Mouse (Mus musculus): ENCODE data around the gene Tomm6. TPM values are rescaled to one million over a fixed set of nuclear protein-coding genes. Genes with fewer than 3 reads are reported as not detected.

Tomm6 gene
- polyA plus RNA-seq (2012; fragmentation: generic; extraction: Trizol), result 100 to 1,000 TPM; 293 to 619 TPM

GRCm38 (mm10) chr17:47688344-47688607 lies at the start of gene Tomm6:
Tomm6 (minus strand) TSS chr17:47688386.

GRCm38 (mm10) chr17:47736856-47737255 lies 48.7 kb upstream of the Tomm6 start, which contains the start of gene Tfeb:
Tfeb (plus strand) TSS chr17:47737030.

GRCm38 (mm10) chr17:47726566-47726965 lies 38.4 kb upstream of the Tomm6 start, which contains the start of gene Pgc:
Pgc (plus strand) TSS chr17:47726842.

GRCm38 (mm10) chr17:47694503-47695336 lies 6.5 kb upstream of the Tomm6 start, which contains the start of gene Prickle4:
Prickle4 (minus strand) TSS chr17:47694736.

GRCm38 (mm10) chr17:47694442-47694502 lies 6.1 kb upstream of the Tomm6 start, which contains the start of gene Gm21981:
Gm21981 (minus strand) TSS chr17:47694455.

GRCm38 (mm10) chr17:47688608-47689575 lies 706 bp upstream of the Tomm6 start, which contains the start of gene Frs3:
Frs3 (plus strand) TSS chr17:47689030.

Other genes starting within 250 kb of the Tomm6 start
- gene Taf8, start 186.1 kb downstream of the Tomm6 start, polyA plus RNA-seq (2012; fragmentation: generic; extraction: Trizol), result 10 to 100 TPM in 1 of 2 experiments, 1 to 10 TPM in 1; 6.7 to 23.2 TPM
- 100 to 1,000 TPM; 135 to 156 TPM for gene Ccnd3, start 183.3 kb downstream of the Tomm6 start, polyA plus RNA-seq (2012; fragmentation: generic; extraction: Trizol)
- gene Bysl, start 76.9 kb downstream of the Tomm6 start, polyA plus RNA-seq (2012; fragmentation: generic; extraction: Trizol), result 10 to 100 TPM; 11.7 to 39.0 TPM
- 10 to 100 TPM in 1 of 2 experiments, 1 to 10 TPM in 1; 9.5 to 35.1 TPM for gene Med20, start 76.8 kb downstream of the Tomm6 start, polyA plus RNA-seq (2012; fragmentation: generic; extraction: Trizol)
- gene Gm20517, start 76.8 kb downstream of the Tomm6 start, polyA plus RNA-seq (2012; fragmentation: generic; extraction: Trizol), result 1 to 10 TPM in 1 of 2 experiments, under 1 TPM in 1; 0.55 to 1.3 TPM
- 1 to 10 TPM in 1 of 2 experiments, under 1 TPM in 1; 0.74 to 3.4 TPM for gene Usp49, start 57.7 kb downstream of the Tomm6 start, polyA plus RNA-seq (2012; fragmentation: generic; extraction: Trizol)
- 1 to 10 TPM in 1 of 2 experiments, under 1 TPM in 1; 0.63 to 6.1 TPM for gene Frs3, start 644 bp upstream of the Tomm6 start, polyA plus RNA-seq (2012; fragmentation: generic; extraction: Trizol)
- gene Gm21981, start 6.1 kb upstream of the Tomm6 start, polyA plus RNA-seq (2012; fragmentation: generic; extraction: Trizol), result 1 to 10 TPM; 1.9 to 3.8 TPM
- gene Prickle4, start 6.3 kb upstream of the Tomm6 start, polyA plus RNA-seq (2012; fragmentation: generic; extraction: Trizol), result under 1 TPM; 0.11 to 0.40 TPM
- gene Pgc, start 38.5 kb upstream of the Tomm6 start, polyA plus RNA-seq (2012; fragmentation: generic; extraction: Trizol), result not detected
- 10 to 100 TPM; 17.5 to 28.3 TPM for gene Tfeb, start 48.6 kb upstream of the Tomm6 start, polyA plus RNA-seq (2012; fragmentation: generic; extraction: Trizol)
- gene Mdfi, start 146.3 kb upstream of the Tomm6 start, polyA plus RNA-seq (2012; fragmentation: generic; extraction: Trizol), result 1 to 10 TPM in 1 of 2 experiments, under 1 TPM in 1; 0.06 to 1.3 TPM
- 10 to 100 TPM; 32.8 to 47.1 TPM for gene Foxp4, start 236.3 kb upstream of the Tomm6 start, polyA plus RNA-seq (2012; fragmentation: generic; extraction: Trizol)